Mouse (Mus musculus) urinary bladder, postnatal 4 days (tissue): ENCODE results near the gene Slc45a2.

ENCODE experiments used
- DNase-seq, 2 experiments: peaks; one replicate each; pipeline ENCODE4 v3.0.0; 2021 to 2022; ENCODE audit warnings: low spot score in 2 of 2

Gene Slc45a2

DNA sequence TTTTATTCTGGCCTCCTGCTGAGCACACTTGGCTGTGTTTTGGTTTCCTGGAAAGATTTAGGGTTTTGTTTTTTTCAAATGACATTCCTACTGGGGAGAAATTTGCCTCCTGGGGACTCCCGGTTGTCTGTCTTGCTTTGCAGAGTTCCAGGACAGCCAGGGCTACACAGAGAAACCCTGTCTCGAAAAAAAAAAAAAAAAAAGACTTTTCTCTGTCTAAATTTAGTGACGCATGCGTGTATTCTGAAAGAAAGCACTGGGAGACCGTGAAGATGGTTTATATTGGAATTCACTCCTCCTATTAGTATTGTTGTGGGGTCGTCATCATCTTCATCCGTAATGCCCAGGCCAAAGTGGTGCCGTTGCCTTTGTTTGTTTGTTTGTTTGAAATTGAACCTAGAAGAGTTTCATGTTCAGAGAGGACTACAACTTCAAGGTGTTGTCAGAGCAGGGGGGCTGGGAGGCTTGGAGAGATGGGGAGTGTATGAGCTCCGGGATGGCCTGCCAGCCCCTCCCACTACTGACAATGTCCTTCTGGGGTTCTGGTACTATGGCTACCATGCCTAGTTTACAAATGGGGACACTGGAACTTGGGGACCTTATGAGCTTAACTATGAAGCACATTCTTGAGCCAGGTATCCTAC lies 65.1 kb downstream of the Slc45a2 start:
- DNase-seq, result no peak

DNA sequence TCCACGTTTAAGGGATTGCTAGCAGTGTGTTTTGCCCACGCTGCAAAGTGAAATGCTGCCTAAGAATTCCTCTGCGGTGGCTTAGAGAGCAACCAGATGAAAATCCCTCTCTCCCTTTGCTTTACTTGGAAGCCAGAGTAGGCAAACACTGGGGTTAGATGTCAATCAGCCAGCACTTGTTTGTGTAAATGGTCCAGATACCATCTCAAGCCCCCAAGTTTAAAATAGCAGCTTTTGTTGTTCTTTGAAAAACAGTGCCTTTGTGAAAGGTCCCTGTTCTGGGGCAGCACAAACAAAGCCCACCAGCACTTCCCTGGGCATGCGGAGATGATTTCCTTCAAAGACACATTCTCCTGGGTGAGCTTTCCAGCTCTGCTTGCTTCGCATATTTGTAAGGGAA lies 65.8 kb downstream of the Slc45a2 start:
- DNase-seq, result no peak

DNA sequence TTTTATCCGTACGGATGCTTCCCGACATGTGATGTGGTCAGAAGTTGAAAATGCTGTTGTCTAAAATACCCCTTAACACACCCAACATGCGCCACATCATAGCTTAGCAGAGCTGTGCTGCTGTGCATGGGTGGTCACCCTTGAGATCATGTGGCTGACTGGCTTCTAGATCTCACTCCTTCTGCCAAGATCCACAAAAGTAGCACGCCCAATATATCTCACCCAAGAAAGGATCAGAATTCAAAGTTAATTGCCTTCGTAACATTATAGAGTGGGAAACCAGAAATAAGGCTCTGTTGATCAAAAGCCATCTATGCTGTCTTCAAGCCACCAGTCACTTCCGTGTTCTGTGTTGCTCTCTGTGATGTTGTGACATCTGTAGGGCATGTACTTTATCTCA lies 67.4 kb downstream of the Slc45a2 start:
- DNase-seq, result no peak

DNA sequence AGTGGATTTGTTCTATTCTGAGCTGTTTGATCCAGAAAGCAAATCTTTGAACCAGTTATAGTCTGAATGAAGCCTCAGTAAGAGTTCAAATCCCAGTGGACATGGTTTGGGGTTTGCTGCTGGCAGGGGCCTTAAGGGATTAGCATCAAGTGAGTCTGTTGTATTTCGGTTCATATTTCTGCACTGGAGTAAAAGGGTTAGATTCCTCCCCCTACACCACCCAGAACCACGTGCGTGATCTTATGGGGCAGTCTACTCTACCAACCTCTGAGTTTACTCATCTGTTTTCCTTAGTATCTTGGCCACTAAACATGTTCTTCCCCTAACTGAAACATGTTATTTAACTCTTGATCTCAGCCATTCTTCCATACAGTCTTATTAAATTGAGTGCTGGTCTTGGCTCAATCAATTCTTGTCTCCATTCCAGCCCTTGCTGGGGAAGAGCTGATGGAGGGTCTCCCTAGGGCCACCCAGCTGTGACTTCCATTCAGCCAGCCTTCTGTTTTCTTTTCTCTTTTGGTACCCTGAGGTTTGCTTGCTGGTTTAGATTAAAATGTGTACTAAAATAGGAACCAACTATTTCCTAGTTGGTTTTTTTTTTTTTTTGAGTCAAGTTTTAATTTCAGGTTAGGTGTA lies 75.3 kb downstream of the Slc45a2 start:
- no peak for DNase-seq
